In the genomic region with DNA sequence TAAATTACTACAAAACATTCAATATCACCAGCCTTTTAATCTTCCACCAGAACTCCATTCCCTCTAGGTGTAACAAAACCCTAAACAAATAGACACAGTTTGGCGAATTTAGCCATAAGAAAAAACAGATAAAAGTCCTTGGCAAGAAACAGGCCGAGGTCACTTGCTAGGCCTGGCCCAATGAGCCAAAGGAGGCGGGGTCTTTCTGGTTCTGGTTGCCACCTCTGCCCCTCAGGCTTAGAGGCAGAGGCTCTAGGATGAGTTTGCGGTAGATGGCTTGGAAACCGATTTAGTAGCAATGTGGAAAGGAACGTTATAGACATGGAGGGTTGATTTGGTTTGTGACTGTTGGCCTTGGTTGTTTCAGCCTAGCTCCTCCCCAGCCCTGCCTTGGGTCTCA, we compare ENCODE assay signal across 23 mouse cellular contexts. TPM values are rescaled to one million over a fixed set of nuclear protein-coding genes. Genes with fewer than 3 reads are reported as not detected.
DNase-seq lines count a peak whose midpoint lies in the region; TF ChIP-seq lines count a peak whose summit lies in the region.
"Had no signal": no experiment of that assay in that cellular context is flagged by ENCODE, and none has a peak within 500 bp of the region (broad histone marks: within the 10 kb centered on the region; RNA-seq: fewer than 3 reads in every experiment).

No protein-coding gene starts in this region.

- 81% methylated on average over 6 of the region's 6 CpGs for WGBS in lung, adult 2 months

- peak overlapping the region; percentile 43 for H3K4me3 ChIP-seq in E14TG2a.4 (replicated peaks; ENCODE audit: low read length)
- H3K4me3 ChIP-seq in lung, adult 2 months (replicated peaks; ENCODE audit: extremely low read depth, low read depth, low read length), result no peak overlapping the region
- H3K4me3 ChIP-seq: embryonic facial prominence, embryonic 12.5 days; embryonic facial prominence, embryonic 15.5 days; gastrocnemius, adult 2 months; hindbrain, embryonic 12.5 days; hindbrain, embryonic 15.5 days had no signal

- no peaks in the 10 kb centered on the region for H3K27me3 ChIP-seq in E14TG2a.4 (ENCODE audit: insufficient read depth, low read length)
- H3K27me3 ChIP-seq: CH12.LX; embryonic facial prominence, embryonic 12.5 days; embryonic facial prominence, embryonic 15.5 days; hindbrain, embryonic 12.5 days; hindbrain, embryonic 15.5 days had no signal

- H3K9me3 ChIP-seq in E14TG2a.4 (ENCODE audit: low read length), result no peaks in the 10 kb centered on the region
- H3K9me3 ChIP-seq: embryonic facial prominence, embryonic 12.5 days; embryonic facial prominence, embryonic 15.5 days; hindbrain, embryonic 12.5 days; hindbrain, embryonic 15.5 days had no signal

- H3K36me3 ChIP-seq in E14TG2a.4 (ENCODE audit: insufficient read depth, low read length), result peaks cover 12% of the 10 kb centered on the region
- H3K36me3 ChIP-seq: embryonic facial prominence, embryonic 12.5 days; embryonic facial prominence, embryonic 15.5 days; hindbrain, embryonic 12.5 days; hindbrain, embryonic 15.5 days had no signal

- no peak for TF ChIP-seq POLR2A in lung, adult 2 months (IDR thresholded peaks at IDR 0.05; ENCODE audit: borderline replicate concordance, extremely low read depth, low read depth, low read length)

- DNase-seq in adrenal gland, postnatal 10 days, result peak; percentile 8
- DNase-seq in adrenal gland, postnatal 25 days, result no peak
- DNase-seq in ES-CJ7 (ENCODE audit: low read depth, low spot score), result peak; percentile 70
- DNase-seq in ZHBTc4 (ENCODE audit: low read depth, low spot score), result peak; percentile 65
- DNase-seq in lung, adult 2 months, result no peak
- no peak for DNase-seq in spleen, adult 18-20 months
- DNase-seq: B cell, adult 2 months; cerebellum, adult 18-20 months; cerebellum, adult 9-11 months; cerebellum, postnatal 25 days; forebrain, postnatal 0 days; gastrocnemius, adult 2 months; gastrocnemius, postnatal 14 days; heart, adult 11 months had no signal

- H3K4me1 ChIP-seq in E14TG2a.4 (replicated peaks; ENCODE audit: low read depth, low read length), result peaks cover 70% of the 10 kb centered on the region
- no peaks in the 10 kb centered on the region for H3K4me1 ChIP-seq in lung, adult 2 months (ENCODE audit: control insufficient read depth, insufficient read depth, low read length)
- H3K4me1 ChIP-seq: embryonic facial prominence, embryonic 12.5 days; embryonic facial prominence, embryonic 15.5 days; hindbrain, embryonic 12.5 days; hindbrain, embryonic 15.5 days had no signal

- TF ChIP-seq CTCF in E14TG2a.4 (conservative IDR thresholded peaks at IDR 0.05; ENCODE audit: low read length), result no peak
- no peak for TF ChIP-seq CTCF in lung, adult 2 months (IDR thresholded peaks at IDR 0.05; ENCODE audit: insufficient read depth, low read length)

RNA-seq across cellular contexts. Expression of a gene that starts 52.8 kb away (rescaled TPM):
- 1 to 10 TPM; 5.0 to 9.3 TPM for total RNA-seq in adrenal gland, postnatal 10 days (2021)
- 7.4 and 15.2 TPM in 2 replicates for total RNA-seq in adrenal gland, postnatal 25 days (2021)
- 1.00 and 1.3 TPM in 2 replicates for polyA plus RNA-seq in lung, adult 2 months (2012; rRNA removed)
- total RNA-seq: CH12.LX; common myeloid progenitor, adult 5-6 weeks; hematopoietic stem cell, adult 5-6 weeks; MEL had no signal

Comparison
In these comparisons a context has a peak if more than half of its experiments do, and no peak if none do; other contexts are left out.
1. DNase-seq: peak in adrenal gland, postnatal 10 days (single experiment), ES-CJ7 (single experiment) and ZHBTc4 (single experiment); none in adrenal gland, postnatal 25 days (single experiment), lung, adult 2 months (single experiment) and spleen, adult 18-20 months (0 of 2).